ENCODE assay signal across 27 mouse cellular contexts in the genomic region with DNA sequence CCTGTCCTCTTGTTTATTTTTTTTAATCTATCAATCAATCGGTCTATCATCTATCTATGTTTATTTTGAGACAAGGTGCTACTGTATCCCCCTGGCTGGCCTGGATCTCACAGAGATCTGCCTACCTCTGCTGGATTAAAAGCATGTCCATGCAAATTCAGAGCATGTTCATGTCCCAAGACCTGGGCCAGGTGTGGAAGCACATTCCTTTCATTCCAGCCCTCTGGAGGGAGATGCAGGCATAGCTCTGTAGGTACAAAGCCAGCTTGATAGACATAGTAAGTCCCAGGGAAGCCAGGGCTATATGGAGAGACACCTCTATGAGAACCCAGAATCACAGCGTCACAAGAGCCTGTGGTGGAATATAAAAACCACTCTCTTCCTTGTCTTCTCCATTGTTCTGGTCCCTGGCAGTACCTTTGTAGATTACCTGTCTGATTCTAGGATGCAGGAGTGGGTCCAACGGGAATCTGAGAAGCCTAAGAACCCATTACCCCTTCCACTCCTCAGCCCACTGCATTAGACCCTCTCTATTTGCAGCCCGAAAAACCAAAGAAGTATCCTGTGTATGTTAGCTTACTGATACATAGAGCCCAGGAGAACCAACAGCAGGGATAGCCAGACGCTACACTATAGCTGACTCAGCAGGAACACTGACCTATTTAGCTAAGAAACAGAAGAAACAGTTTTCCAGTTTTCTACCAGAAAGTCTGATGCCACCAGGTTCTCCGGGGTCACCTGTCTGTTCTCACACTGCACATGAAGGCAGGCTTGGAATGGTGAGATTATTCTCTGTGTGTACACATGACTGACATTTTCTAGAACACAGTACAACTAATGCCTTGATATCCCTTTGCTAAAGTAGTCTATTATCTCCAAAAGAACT. TPM values are rescaled to one million over a fixed set of nuclear protein-coding genes. Genes with fewer than 3 reads are reported as not detected.
DNase-seq lines count a peak whose midpoint lies in the region; ATAC-seq and TF ChIP-seq lines count a peak whose summit lies in the region.
"Had no signal": no experiment of that assay in that cellular context is flagged by ENCODE, and none has a peak within 500 bp of the region (broad histone marks: within the 10 kb centered on the region; RNA-seq: fewer than 3 reads in every experiment).

No protein-coding gene starts in this region.

- H3K36me3 ChIP-seq in kidney, embryonic 14.5 days (ENCODE audit: control insufficient read depth, insufficient read depth, low read length) = no peaks in the 10 kb centered on the region
- H3K36me3 ChIP-seq in MEL (ENCODE audit: control insufficient read depth in 1 of 2, insufficient read depth in 2 of 2, low read length in 2 of 2) = no peaks in the 10 kb centered on the region
- no peaks in the 10 kb centered on the region for H3K36me3 ChIP-seq in limb, embryonic 10.5 days
- H3K36me3 ChIP-seq: embryonic facial prominence, embryonic 13.5 days; heart, embryonic 13.5 days; hindbrain, embryonic 15.5 days; intestine, embryonic 15.5 days; midbrain, embryonic 10.5 days; stomach, embryonic 15.5 days had no signal

- no peak for TF ChIP-seq RAD21 in MEL (IDR thresholded peaks at IDR 0.05; ENCODE audit: low read depth, low read length)

- no peak overlapping the region for H3K4me3 ChIP-seq in kidney, embryonic 14.5 days (ENCODE audit: low read length)
- no peak overlapping the region for H3K4me3 ChIP-seq in MEL (ENCODE audit: control insufficient read depth in 1 of 2, insufficient read depth in 1 of 2, low read depth in 2 of 2, low read length in 2 of 2)
- no peak overlapping the region for H3K4me3 ChIP-seq in limb, embryonic 10.5 days
- H3K4me3 ChIP-seq: embryonic facial prominence, embryonic 13.5 days; heart, embryonic 13.5 days; hindbrain, embryonic 15.5 days; intestine, embryonic 15.5 days; layer of hippocampus, adult 2 months; midbrain, embryonic 10.5 days; stomach, embryonic 15.5 days had no signal

- H3K27me3 ChIP-seq in kidney, embryonic 14.5 days (ENCODE audit: control insufficient read depth, insufficient read depth, low read length) = no peaks in the 10 kb centered on the region
- H3K27me3 ChIP-seq in MEL (ENCODE audit: control insufficient read depth in 1 of 2, insufficient read depth in 2 of 2, low read length in 2 of 2) = no peaks in the 10 kb centered on the region
- H3K27me3 ChIP-seq in limb, embryonic 10.5 days (ENCODE audit: low read depth, poor library complexity, severe bottlenecking) = no peaks in the 10 kb centered on the region
- H3K27me3 ChIP-seq: embryonic facial prominence, embryonic 13.5 days; heart, embryonic 13.5 days; hindbrain, embryonic 15.5 days; intestine, embryonic 15.5 days; Patski; stomach, embryonic 15.5 days had no signal

- TF ChIP-seq CTCF in MEL (IDR thresholded peaks at IDR 0.05 in 2 of 3, conservative IDR thresholded peaks at IDR 0.05 in 1 of 3; ENCODE audit: control insufficient read depth in 1 of 3, insufficient read depth in 1 of 3, low read depth in 2 of 3, low read length in 3 of 3, poor library complexity in 1 of 3, severe bottlenecking in 1 of 3) = no peak

- H3K9me3 ChIP-seq in kidney, embryonic 14.5 days (ENCODE audit: control insufficient read depth, low read length) = no peaks in the 10 kb centered on the region
- H3K9me3 ChIP-seq in MEL (replicated peaks; ENCODE audit: insufficient read depth, low read length) = no peaks in the 10 kb centered on the region
- H3K9me3 ChIP-seq in limb, embryonic 10.5 days (replicated peaks) = no peaks in the 10 kb centered on the region
- H3K9me3 ChIP-seq: embryonic facial prominence, embryonic 13.5 days; heart, embryonic 13.5 days; hindbrain, embryonic 15.5 days; intestine, embryonic 15.5 days; midbrain, embryonic 10.5 days; stomach, embryonic 15.5 days had no signal

- no peak for TF ChIP-seq POLR2A in MEL (IDR thresholded peaks at IDR 0.05; ENCODE audit: control insufficient read depth in 1 of 2, insufficient read depth in 1 of 2, low read depth in 1 of 2, low read length in 2 of 2, poor library complexity in 1 of 2)

- no peak overlapping the region for H3K4me2 ChIP-seq in kidney, embryonic 14.5 days (replicated peaks; ENCODE audit: low read depth, low read length)
- H3K4me2 ChIP-seq: embryonic facial prominence, embryonic 13.5 days; heart, embryonic 13.5 days; hindbrain, embryonic 15.5 days; intestine, embryonic 15.5 days; stomach, embryonic 15.5 days had no signal

- no peak overlapping the region for H3K9ac ChIP-seq in kidney, embryonic 14.5 days (ENCODE audit: low read depth, low read length)
- H3K9ac ChIP-seq in MEL (ENCODE audit: control insufficient read depth, low read depth, low read length, poor library complexity, severe bottlenecking) = no peak overlapping the region
- H3K9ac ChIP-seq: embryonic facial prominence, embryonic 13.5 days; heart, embryonic 13.5 days; hindbrain, embryonic 15.5 days; intestine, embryonic 15.5 days; stomach, embryonic 15.5 days had no signal

- peak; percentile 33; the same call in 1 of the 2 replicates for ATAC-seq in frontal cortex, adult (ENCODE audit: low TSS enrichment)
- no peak for ATAC-seq in kidney, embryonic 14.5 days (ENCODE audit: low FRiP score, low TSS enrichment)
- ATAC-seq: forebrain, embryonic 16.5 days; intestine, embryonic 15.5 days; Patski had no signal

- no peaks in the 10 kb centered on the region for H3K4me1 ChIP-seq in kidney, embryonic 14.5 days (ENCODE audit: control insufficient read depth, insufficient read depth, low read length)
- H3K4me1 ChIP-seq in MEL (ENCODE audit: control insufficient read depth in 1 of 2, insufficient read depth in 2 of 2, low read length in 2 of 2) = no peaks in the 10 kb centered on the region
- no peaks in the 10 kb centered on the region for H3K4me1 ChIP-seq in limb, embryonic 10.5 days
- H3K4me1 ChIP-seq: embryonic facial prominence, embryonic 13.5 days; heart, embryonic 13.5 days; hindbrain, embryonic 15.5 days; intestine, embryonic 15.5 days; midbrain, embryonic 10.5 days; stomach, embryonic 15.5 days had no signal

- H3K27ac ChIP-seq in kidney, embryonic 14.5 days (ENCODE audit: low read depth, low read length) = no peak overlapping the region
- no peak overlapping the region for H3K27ac ChIP-seq in MEL (ENCODE audit: control insufficient read depth, low read depth, low read length)
- H3K27ac ChIP-seq in limb, embryonic 10.5 days = no peak overlapping the region
- H3K27ac ChIP-seq: embryonic facial prominence, embryonic 13.5 days; heart, embryonic 13.5 days; hindbrain, embryonic 15.5 days; intestine, embryonic 15.5 days; layer of hippocampus, adult 2 months; macrophage; midbrain, embryonic 10.5 days; stomach, embryonic 15.5 days had no signal

- DNase-seq in frontal cortex, postnatal 36 days (ENCODE audit: low spot score in 2 of 2) = no peak
- peak; percentile 19 for DNase-seq in kidney, postnatal 14 days
- no peak for DNase-seq in MEL (ENCODE audit: low read depth, low spot score)
- DNase-seq in cerebellum, adult 8-10 months = peak; percentile 38
- DNase-seq in limb, embryonic 10.5 days (ENCODE audit: low spot score) = no peak
- no peak for DNase-seq in adrenal gland, postnatal 10 days
- DNase-seq: adrenal gland, postnatal 25 days; heart, postnatal 4 days; layer of hippocampus, postnatal 36 days; liver; right cerebral cortex, postnatal 25 days; thymus, adult 18-20 months; thymus, postnatal 4 days had no signal

- WGBS in kidney, embryonic 14.5 days = 83% methylated on average over 6 of the region's 6 CpGs
- WGBS in limb, embryonic 10.5 days = 89% methylated on average over 6 of the region's 6 CpGs

- no peaks in the 10 kb centered on the region for H3K79me2 ChIP-seq in MEL (ENCODE audit: control insufficient read depth, insufficient read depth, low read length, poor library complexity)

- TF ChIP-seq EP300 in MEL (IDR thresholded peaks at IDR 0.05; ENCODE audit: low read depth in 1 of 2, low read length in 2 of 2) = no peak

TF ChIP-seq in MEL, 35 proteins besides CTCF, POLR2A, EP300 and RAD21:
- TF ChIP-seq MAFK (IDR thresholded peaks at IDR 0.05; ENCODE audit: borderline replicate concordance, low read depth, low read length) (0 out of 2 replicates have a peak, but pooled peaks have one; percentile 29), MYB (IDR thresholded peaks at IDR 0.05; ENCODE audit: low read depth, low read length) (no peak), ZMIZ1 (IDR thresholded peaks at IDR 0.05; ENCODE audit: low read depth, low read length) (no peak)

RNA-seq across cellular contexts. Expression of a gene that starts 26.0 kb away (rescaled TPM):
- polyA plus RNA-seq in kidney, embryonic 14.5 days (2014; fragmentation: Nextera tagmentation; extraction: Ambion mirVana) = 0.37 TPM in 2 replicates
- total RNA-seq in MEL (2012; rRNA removed) = not detected in 2 replicates
- not detected for polyA plus RNA-seq in MEL (2012; ENCODE audit: insufficient read depth in 1 of 2, insufficient read length in 2 of 2, low read depth in 1 of 2, low replicate concordance in 2 of 2, missing spikeins in 1 of 2)
- 0.33 and 0.36 TPM in 2 replicates for polyA plus RNA-seq in limb, embryonic 10.5 days (2016; fragmentation: Nextera tagmentation; extraction: Ambion mirVana)
- total RNA-seq in adrenal gland, postnatal 10 days (2021) = 1 to 10 TPM in 1 of 2 experiments, under 1 TPM in 1; 0.72 to 1.4 TPM
- total RNA-seq: neutrophil, adult 5-6 weeks had no signal
- polyA plus RNA-seq: C2C12, macrophage, Patski had no signal

RNA-seq across cellular contexts. Expression of a gene that starts 38.5 kb away (rescaled TPM):
- 249 and 251 TPM in 2 replicates for polyA plus RNA-seq in kidney, embryonic 14.5 days (2014; fragmentation: Nextera tagmentation; extraction: Ambion mirVana)
- total RNA-seq in MEL (2012; rRNA removed) = 85.7 and 91.5 TPM in 2 replicates
- polyA plus RNA-seq in MEL (2012; ENCODE audit: insufficient read depth in 1 of 2, insufficient read length in 2 of 2, low read depth in 1 of 2, low replicate concordance in 2 of 2, missing spikeins in 1 of 2) = 100 to 1,000 TPM in 1 of 2 experiments, not detected in 1; 167 TPM
- polyA plus RNA-seq in limb, embryonic 10.5 days (2016; fragmentation: Nextera tagmentation; extraction: Ambion mirVana) = 217 and 233 TPM in 2 replicates
- 100 to 1,000 TPM; 412 to 444 TPM for total RNA-seq in adrenal gland, postnatal 10 days (2021)

Comparison
In these comparisons a context has a peak if more than half of its experiments do, and no peak if none do; other contexts are left out.
1. DNase-seq: peak in kidney, postnatal 14 days (single experiment) and cerebellum, adult 8-10 months (single experiment); none in frontal cortex, postnatal 36 days (0 of 2), MEL (single experiment), limb, embryonic 10.5 days (single experiment) and adrenal gland, postnatal 10 days (single experiment).